Mouse (Mus musculus) lung, postnatal 25 days (tissue): ENCODE results near the gene Tmpo.

Experiments
- DNase-seq: peaks from one replicate; pipeline ENCODE4 v3.0.0; 2022; ENCODE audit warnings: low spot score

Gene Tmpo

DNA sequence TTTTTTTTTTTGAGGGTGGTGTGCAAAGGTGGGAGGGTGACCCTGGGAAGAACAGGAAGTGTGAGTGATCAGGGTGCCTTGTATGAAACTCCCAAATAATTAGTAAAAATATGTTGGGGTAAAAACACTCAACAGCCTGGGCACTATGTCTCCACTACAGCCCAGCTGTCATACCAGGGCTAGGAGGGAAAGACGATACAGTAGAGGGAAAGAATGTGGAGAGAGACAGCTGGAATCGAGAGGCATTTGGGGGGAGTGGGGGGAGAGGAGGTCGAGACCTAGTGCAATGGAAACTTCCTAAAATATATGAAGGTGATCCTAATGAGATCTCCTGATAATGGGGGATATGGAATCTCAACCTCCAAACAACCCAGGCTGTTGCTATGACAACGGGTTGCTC, 71.3 kb downstream of the Tmpo start:
- DNase-seq: no peak

DNA sequence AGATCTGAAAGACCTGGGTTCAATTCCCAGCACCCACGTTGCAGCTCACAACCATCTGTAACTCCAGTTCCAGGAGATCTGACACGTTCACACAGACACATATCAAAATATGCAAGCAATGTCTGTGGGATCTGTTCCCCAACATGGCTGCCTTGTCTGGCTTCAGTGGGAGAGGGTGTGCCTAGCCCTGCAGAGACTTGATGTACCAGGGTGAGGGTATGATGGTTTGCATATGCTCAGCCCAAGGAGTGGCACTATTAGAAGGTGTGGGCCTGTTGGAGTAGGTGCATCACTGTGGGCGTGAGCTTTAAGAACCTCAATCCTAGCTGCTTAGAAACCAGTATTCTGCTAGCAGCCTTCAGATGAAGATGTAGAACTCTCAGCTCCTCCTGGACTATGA, 75.1 kb downstream of the Tmpo start:
- no peak for DNase-seq

DNA sequence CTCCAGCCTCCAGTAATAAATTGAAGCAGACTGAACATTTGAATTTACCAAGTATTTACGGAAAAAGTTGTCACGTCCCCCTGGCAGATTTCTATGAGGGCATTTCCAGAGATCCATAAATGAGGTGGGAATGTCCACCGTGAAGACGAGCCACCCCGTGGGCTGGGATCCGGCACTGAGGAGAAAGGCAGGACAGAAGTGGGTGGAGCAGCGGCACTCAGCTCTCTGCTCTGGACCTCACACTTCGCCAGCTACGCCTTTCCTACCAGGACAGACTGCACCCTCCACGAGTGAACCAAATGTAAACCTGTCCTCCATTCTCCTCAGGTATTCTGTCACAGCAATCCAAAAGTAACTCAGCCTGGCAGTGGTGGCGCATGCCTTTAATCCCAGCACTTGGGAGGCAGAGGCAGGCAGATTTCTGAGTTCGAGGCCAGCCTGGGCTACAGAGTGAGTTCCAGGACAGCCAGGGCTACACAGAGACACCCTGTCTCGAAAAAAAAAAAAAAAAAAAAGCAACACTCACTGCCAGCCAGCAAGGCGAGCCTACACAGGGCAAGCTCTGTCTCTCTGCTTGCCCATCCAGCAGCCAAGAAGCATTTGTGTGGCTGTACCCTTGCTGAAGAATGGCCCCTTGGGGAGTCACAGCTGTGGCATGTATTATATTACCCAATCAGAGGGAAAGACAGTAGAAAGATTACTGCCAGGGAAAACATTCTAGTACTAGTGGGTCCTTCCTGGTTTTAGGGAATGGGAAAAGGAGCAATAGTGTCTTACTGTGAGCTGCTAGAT, 78.1 kb downstream of the Tmpo start:
- no peak for DNase-seq

DNA sequence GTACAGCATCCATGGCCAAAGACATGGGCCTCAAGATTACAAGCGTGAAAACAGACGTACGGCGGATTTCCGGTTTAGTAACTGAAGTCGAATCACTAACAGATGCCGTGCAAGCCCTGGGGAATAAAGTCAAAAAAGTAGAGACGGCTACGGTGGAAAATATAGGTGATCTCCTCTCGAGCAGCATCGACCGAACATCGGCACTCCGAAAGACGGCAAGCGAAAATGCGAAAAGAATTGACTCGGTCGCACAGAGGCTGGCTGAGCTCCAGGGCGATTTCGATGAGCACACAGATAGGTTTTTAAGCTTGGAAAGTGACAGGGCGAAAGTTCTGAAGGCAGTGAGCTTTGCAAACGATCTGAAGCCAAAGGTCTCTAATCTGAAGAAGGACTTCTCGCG, 79.2 kb downstream of the Tmpo start:
- no peak for DNase-seq

DNA sequence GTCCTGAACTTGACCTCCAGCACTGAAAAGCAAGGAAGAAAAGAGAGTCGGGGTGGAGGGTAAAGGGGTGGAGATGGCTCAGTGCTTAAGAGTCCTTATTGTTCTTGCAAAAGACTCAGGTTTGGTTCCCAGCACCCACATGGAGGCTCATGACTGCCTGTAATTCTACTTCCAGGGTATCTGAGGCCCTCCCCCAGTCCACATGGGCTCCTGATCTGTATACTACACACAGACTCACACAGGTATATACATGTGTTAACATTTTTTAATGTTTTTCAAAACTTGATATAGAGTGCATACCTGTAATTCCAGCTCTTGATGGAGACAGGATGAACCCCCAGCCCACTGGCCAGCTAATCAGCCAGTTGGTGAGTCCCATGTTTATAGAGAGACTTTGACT, 81.0 kb downstream of the Tmpo start:
- no peak for DNase-seq

GRCm38 (mm10) chr10:91098056-91098455, 83.1 kb downstream of the Tmpo start:
- no peak for DNase-seq
